Mouse (Mus musculus) thymus, postnatal 14 days (tissue): ENCODE measurements at regions not wholly inside any gene's neighbourhood (a gene's known extent, or its start where the extent isn't known, plus 50 kb on each side); places are given as distances from the start of the nearest gene placed in this dataset.
"Not testable (repeated sequence)": the region's sequence is repeated elsewhere in the genome, so short reads cannot be mapped to it uniquely, and the experiment has no call there.

Experiments
- DNase-seq: peaks from one replicate; pipeline ENCODE4 v3.0.0; 2021

- DNase-seq = not testable (repeated sequence)
Measured at GRCm38 (mm10) chr1:23316288-23316687, 81.3 kb downstream of the Ogfrl1 start.

- not testable (repeated sequence) for DNase-seq
Measured at GRCm38 (mm10) chr1:23314863-23315262, 82.7 kb downstream of the Ogfrl1 start.

- no peak for DNase-seq
Measured at GRCm38 (mm10) chr1:23292718-23293117, 104.9 kb downstream of the Ogfrl1 start.

- peak; percentile 14 for DNase-seq
Measured at GRCm38 (mm10) chr1:23286741-23287140, 110.8 kb downstream of the Ogfrl1 start.

DNA sequence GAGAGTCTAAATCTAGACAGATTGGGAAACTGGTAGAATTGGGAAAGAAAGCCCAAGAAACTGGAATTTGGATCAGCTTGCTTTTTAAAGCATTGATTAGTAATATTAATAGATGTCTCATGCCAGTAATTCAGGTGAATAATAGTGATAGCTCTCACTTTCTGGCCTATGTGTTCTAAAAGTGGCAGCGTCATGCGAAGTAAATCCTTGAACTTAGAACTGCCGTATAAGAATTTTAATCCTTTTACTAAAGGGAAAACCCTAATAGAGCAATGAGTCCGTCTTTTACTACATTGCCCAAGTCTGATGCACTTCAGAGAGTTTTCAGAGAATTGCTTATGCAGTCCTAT lies 114.7 kb downstream of the Ogfrl1 start:
- DNase-seq = no peak

DNA sequence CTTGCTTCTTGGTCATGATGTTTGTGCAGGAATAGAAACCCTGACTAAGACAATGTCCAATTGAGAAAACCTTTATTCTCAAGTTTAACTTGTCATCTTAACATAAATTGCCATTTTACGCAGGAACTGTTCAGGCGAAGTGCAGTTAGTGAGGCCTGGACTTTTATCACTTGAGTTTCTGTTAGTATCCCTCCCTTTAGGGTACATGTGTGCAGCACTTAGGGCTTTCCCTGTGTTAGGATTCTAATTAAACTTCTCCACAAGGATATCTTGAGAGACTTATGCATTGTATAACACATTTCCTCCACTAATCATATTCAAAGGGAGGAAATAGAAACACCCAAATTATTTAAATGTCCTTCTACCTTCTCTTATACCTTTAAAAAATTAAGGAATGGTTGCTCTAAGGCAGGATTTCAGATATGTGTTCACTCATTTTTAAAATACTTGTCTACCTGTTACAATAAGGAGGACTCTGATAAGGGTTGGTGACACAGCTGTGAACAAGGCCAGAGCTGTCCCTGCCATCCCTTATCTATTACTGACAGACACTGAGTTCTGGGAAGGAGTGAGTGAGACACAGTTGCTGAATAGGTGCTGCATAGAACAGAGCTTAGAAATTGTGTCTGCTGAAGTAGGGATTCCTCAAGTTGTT lies 115.2 kb downstream of the Ogfrl1 start:
- no peak for DNase-seq

- DNase-seq = no peak
Measured at GRCm38 (mm10) chr1:23279827-23280226, 117.7 kb downstream of the Ogfrl1 start.

- DNase-seq = no peak
Measured at GRCm38 (mm10) chr1:23272077-23272476, 125.5 kb downstream of the Ogfrl1 start.

DNA sequence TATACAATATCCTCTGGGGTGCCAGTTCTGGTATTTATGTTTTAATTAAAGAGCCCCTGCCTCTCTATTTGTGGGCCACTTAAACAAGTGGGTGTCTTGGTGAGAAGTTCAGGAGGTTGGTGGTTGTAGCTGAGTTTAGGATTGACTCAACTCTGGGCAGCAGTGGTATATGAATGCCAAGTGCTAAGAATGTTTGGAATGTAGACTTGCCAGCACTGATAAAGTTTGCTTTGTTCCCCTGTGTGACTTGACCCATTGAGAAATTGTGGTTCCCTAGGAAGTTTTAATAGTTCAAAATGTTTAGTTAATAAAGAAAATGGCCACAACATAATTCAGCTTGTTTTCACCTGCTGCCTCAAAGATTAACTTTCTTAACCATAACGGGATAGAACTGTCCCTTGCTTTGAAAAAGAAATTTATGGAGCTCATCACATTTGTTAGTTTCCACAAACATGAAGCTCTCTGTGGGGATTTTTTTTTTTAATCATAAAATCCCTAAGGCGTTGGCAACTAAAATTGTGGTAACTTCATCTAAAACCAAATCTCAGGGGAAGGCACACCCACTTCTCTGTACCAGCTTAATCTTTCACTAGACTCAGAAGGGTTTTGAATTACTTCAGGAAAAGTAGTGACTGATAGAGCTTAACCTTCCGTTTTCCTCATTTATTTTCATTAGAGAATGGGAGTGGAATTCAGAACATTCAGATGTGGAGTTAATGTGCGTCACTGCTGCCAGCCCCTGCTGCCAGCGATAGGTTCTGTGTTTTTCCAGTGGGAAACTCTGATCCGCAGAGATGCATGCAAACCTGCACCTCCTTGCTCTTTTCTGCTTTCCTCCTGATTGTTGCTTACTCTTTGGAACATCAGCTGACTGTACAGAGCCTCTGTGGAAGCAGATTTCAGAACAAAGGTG lies 126.4 kb downstream of the Ogfrl1 start:
- DNase-seq = no peak

DNA sequence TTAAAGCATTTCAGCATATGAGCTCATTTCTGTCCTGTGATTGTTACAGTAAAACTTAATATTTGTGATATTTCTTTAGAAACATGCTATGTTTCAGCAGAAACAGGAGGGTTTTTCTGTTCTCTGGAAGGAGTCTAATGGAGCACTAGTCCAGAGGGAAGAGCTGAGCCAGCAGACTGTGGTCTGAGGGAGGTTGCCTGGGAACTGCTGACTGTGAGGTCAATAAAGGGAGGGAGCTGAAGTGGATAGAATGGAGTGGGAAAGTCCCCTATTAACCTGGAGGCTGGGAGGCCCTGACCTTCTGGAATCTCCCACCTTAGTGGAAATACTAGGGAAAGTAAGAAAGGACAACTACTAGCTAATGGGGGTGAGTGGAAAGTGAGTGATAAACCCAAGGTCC lies 129.5 kb downstream of the Ogfrl1 start:
- no peak for DNase-seq

- DNase-seq = no peak
Measured at GRCm38 (mm10) chr1:23265556-23266232, 131.9 kb downstream of the Ogfrl1 start.

DNA sequence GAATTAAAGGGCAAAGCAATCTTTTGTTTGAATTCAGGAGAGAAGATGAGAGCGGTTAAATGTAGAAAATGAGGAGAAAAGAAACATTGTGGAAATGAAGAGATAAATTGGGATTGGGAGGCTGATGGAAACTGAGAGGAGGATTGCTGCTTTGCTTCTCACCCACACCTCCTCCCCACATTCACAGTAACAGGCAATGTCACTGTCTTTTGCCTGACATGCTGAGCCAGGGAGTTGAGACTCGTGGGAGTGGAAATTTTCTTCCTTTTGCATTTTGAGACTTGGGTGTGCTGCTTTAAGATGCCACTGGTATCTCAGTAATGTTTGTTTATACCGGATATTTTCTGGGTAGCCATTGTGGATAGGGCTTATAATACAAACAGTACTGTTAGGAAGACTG lies 133.3 kb downstream of the Ogfrl1 start:
- DNase-seq = no peak

GRCm38 (mm10) chr1:23263798-23264197 lies 133.8 kb downstream of the Ogfrl1 start:
- DNase-seq = no peak

DNA sequence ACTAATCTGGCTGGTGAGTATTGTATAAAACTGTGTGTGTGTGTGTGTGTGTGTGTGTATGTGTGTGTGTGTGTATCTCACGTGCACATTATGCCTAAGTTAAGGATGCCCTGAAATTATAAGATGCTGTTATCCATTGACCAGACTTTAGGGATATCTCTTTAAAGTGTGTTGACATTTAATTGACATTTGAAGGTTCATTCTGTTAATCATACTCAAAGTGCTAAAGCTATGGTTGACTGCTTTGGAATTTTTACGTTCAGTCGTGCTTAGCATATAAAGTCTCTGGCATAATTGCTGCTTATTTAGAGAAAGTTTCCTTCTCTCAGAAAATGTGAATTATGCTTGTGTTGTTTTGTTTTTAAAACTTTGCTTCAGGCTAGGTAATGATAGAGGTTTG lies 135.9 kb downstream of the Ogfrl1 start:
- no peak for DNase-seq

DNA sequence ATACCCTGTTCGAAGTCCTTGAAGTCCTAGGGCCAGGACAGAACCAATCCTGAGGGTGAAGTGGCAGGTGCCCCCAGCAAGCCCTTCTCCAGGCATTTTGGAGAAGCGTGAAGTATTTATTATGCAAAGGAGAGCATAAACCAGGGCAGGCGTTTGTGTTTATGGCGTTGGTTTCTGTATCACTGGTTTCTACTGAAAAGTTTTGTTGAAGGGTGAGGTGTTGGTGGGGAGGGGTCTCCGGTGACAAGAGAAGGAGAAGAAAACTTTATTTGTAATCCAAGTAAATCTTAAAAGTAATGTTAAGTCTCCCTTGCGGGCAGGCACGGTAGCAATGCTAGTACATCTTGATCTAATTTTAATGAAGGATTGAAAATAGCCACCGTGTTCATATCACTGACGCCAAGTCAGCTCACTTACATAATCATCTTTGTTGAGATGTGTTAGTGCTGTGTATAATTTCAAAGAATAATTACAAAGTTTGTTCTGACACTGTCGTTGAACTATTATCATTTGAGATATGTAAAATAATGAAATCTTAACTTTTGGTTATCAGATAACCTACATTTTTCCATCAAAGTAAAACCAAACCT lies 140.2 kb downstream of the Ogfrl1 start:
- DNase-seq = no peak

GRCm38 (mm10) chr1:23256630-23257001 lies 141.0 kb downstream of the Ogfrl1 start:
- peak; percentile 29 for DNase-seq

GRCm38 (mm10) chr1:23255925-23256629 lies 141.5 kb downstream of the Ogfrl1 start:
- DNase-seq = peak; percentile 88

DNA sequence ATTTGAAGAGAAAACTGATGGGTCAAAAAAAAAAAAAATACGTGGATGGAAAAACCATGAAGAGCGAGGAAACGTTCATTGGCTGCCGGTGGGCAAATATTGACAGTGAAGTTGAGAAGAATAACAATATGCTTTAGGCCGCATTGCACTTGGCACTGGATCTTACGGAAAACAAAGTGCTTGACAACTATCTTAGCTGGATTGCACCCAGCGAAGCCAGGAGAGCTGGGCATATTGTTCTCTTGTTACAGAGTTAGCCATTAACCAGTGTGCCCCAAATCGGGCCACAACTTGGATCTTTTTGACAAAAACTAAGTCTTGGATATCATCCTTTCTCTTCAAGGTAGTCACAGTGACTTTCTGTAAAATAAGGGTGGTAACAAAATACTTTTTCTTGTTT lies 143.3 kb downstream of the Ogfrl1 start:
- no peak for DNase-seq

DNA sequence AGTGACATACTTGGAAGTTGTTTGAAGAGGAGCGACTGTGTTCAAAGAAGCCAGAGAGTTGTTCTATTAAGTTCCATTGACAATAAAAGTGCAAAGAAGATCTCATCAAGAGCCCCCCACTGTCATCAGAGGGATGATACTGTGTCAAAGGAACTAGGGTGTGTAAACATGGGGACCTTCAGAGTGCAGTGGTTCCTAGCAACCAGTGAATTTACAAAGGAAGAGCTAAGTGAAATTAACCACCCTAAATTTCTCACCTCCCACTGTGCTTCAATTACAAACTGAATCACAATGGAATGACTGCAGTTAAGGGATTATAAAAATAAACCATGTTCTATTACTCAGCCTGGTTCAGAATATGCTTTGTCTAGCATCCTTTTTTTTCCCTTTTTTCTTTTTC lies 129.5 kb upstream of the 4933415F23Rik start:
- no peak for DNase-seq

DNA sequence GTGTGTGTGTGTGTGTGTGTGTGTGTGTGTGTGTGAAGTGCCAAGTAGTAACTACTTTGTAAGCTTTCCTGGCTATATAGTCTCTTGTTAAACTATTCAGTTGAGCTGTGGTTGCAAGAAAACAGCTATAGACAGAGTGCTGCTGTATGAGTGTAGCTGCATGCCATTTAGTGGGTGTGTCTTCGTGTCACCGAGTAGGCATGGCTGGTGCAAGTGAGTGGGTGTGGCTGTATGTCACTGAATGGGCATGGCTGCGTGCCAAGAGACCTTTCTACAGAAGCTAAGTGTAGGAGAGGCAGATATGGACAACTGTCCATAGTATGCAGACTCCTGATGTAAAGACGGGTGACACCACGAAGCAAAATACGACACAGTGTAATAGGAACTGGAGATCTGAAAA lies 126.4 kb upstream of the 4933415F23Rik start:
- no peak for DNase-seq

DNA sequence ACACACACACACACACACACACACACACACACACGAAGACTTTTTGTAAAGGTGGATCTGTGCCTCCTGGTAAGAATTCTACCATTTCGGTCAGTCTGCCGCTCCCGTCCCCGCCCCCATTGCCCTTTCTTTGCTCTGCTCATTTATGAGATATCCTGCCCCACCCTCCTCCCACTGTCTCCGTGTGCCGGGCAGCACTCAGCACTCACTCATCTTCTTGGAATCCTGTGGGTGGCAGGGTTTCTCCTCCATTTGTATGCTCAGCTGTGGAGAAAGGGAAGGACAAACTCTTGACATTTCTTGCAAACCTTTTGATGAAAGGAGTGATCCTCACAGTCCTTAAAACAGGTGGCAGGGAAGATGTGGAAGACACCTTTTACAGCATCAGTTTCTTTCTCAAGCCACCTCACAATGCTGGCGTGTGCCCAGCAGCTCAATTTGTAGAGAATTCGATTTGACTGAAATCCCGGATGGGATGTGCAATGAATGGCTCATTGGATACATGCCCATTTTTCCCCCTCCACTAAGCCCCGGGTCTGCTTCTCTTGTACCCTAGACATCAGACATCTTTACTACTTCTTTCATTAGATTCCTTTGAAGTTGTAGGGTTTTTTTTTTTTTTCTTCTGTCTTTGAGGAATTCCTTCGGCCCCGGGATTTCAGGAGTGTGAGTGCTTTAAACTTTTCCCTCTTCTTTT lies 112.6 kb upstream of the 4933415F23Rik start:
- DNase-seq = no peak

GRCm38 (mm10) chr1:23207843-23208242 lies 105.8 kb upstream of the 4933415F23Rik start:
- DNase-seq = no peak
